Comparison of ENCODE assay signal across 20 mouse cellular contexts in genomic region chr4:40823151-40823550, GRCm38 (mm10). TPM values are rescaled to one million over a fixed set of nuclear protein-coding genes. Genes with fewer than 3 reads are reported as not detected.
DNase-seq lines count a peak whose midpoint lies in the region; ATAC-seq and TF ChIP-seq lines count a peak whose summit lies in the region.
"Had no signal": no experiment of that assay in that cellular context is flagged by ENCODE, and none has a peak within 500 bp of the region (broad histone marks: within the 10 kb centered on the region; RNA-seq: fewer than 3 reads in every experiment).

No protein-coding gene starts in this region.

- H3K36me3 ChIP-seq in heart, embryonic 12.5 days, result peaks cover 52% of the 10 kb centered on the region
- H3K36me3 ChIP-seq in liver, adult 2 months (ENCODE audit: control insufficient read depth, insufficient read depth, low read length), result peaks cover 26% of the 10 kb centered on the region
- peaks cover 91% of the 10 kb centered on the region for H3K36me3 ChIP-seq in liver, embryonic 12.5 days
- H3K36me3 ChIP-seq in thymus, adult 2 months (ENCODE audit: control insufficient read depth, insufficient read depth, low read length), result peaks cover 6% of the 10 kb centered on the region; the same call in 1 of the 2 replicates
- H3K36me3 ChIP-seq in ES-E14 (ENCODE audit: control insufficient read depth, insufficient read depth, low read length, poor library complexity, severe bottlenecking), result peaks cover 11% of the 10 kb centered on the region; the same call in 1 of the 2 replicates
- no peaks in the 10 kb centered on the region for H3K36me3 ChIP-seq in midbrain, embryonic 11.5 days (ENCODE audit: control insufficient read depth, insufficient read depth, low read length)
- H3K36me3 ChIP-seq: forebrain, embryonic 12.5 days had no signal

- WGBS in heart, embryonic 12.5 days, result 71% methylated on average over 14 of the region's 14 CpGs
- 26% methylated on average over 14 of the region's 14 CpGs for WGBS in liver, adult 2 months
- 78% methylated on average over 14 of the region's 14 CpGs for WGBS in liver, embryonic 12.5 days (ENCODE audit: insufficient replicate concordance)
- WGBS in thymus, adult 2 months, result 69% methylated on average over 14 of the region's 14 CpGs
- 93% methylated on average over 14 of the region's 14 CpGs for WGBS in midbrain, embryonic 11.5 days

- no peak for DNase-seq in heart, postnatal 25 days (ENCODE audit: low spot score)
- peak; percentile 88 for DNase-seq in liver, adult 2 months (ENCODE audit: extremely low read depth, low read depth, low spot score)
- no peak for DNase-seq in thymus, adult 2 months
- no peak for DNase-seq in thymus, postnatal 36 days
- DNase-seq in ES-E14 (ENCODE audit: low read depth, low spot score), result no peak
- no peak for DNase-seq in midbrain, embryonic 11.5 days (ENCODE audit: low spot score, missing footprints)
- DNase-seq: adrenal gland, adult 2 months; adrenal gland, postnatal 25 days; cerebellum, adult 18-20 months; cerebellum, adult 9-11 months; cerebellum, postnatal 36 days; gastrocnemius, postnatal 10 days had no signal

- H3K79me2 ChIP-seq in liver, adult 2 months (ENCODE audit: control insufficient read depth, insufficient read depth, low read length), result peaks cover 39% of the 10 kb centered on the region

- TF ChIP-seq POLR2A in liver, adult 2 months (IDR thresholded peaks at IDR 0.05; ENCODE audit: extremely low read depth, insufficient read depth, low read length), result no peak
- no peak for TF ChIP-seq POLR2A in thymus, adult 2 months (IDR thresholded peaks at IDR 0.05; ENCODE audit: control insufficient read depth, extremely low read depth, insufficient read depth, low read length, poor library complexity)

- in situ Hi-C loops in ES-E14 (cut with MboI; ENCODE audit: low sequenced_read_pairs in 2 of 2, unreplicated experiment in 2 of 2), result no loop called here

- no peak overlapping the region for H3K27ac ChIP-seq in heart, embryonic 12.5 days (ENCODE audit: poor library complexity, severe bottlenecking)
- H3K27ac ChIP-seq in liver, adult 2 months (replicated peaks; ENCODE audit: insufficient read depth, low read depth, low read length), result peak overlapping the region; percentile 3; the same call in 1 of the 2 replicates
- H3K27ac ChIP-seq in liver, embryonic 12.5 days, result no peak overlapping the region
- H3K27ac ChIP-seq in thymus, adult 2 months (ENCODE audit: control insufficient read depth, insufficient read depth, low read length), result peak overlapping the region; percentile 4; the same call in 1 of the 2 replicates
- 0 out of 2 replicates have a peak overlapping the region, but pooled peaks have one; percentile 1 for H3K27ac ChIP-seq in ES-E14 (ENCODE audit: insufficient read depth, low read depth, low read length, poor library complexity, severe bottlenecking)
- no peak overlapping the region for H3K27ac ChIP-seq in midbrain, embryonic 11.5 days (ENCODE audit: low read depth, low read length)
- H3K27ac ChIP-seq: embryonic facial prominence, embryonic 13.5 days; forebrain, embryonic 12.5 days; hindbrain, embryonic 10.5 days; hindbrain, embryonic 14.5 days; intestine, embryonic 15.5 days had no signal

- 0 out of 2 replicates have a peak overlapping the region, but pooled peaks have one; percentile 38 for H3K9ac ChIP-seq in heart, embryonic 12.5 days
- no peak overlapping the region for H3K9ac ChIP-seq in liver, adult 2 months (ENCODE audit: low read depth, low read length)
- no peak overlapping the region for H3K9ac ChIP-seq in liver, embryonic 12.5 days
- no peak overlapping the region for H3K9ac ChIP-seq in ES-E14 (ENCODE audit: insufficient read depth, low read depth, low read length, poor library complexity, severe bottlenecking)
- H3K9ac ChIP-seq in midbrain, embryonic 11.5 days (ENCODE audit: low read length), result no peak overlapping the region
- H3K9ac ChIP-seq: embryonic facial prominence, embryonic 13.5 days; forebrain, embryonic 12.5 days; hindbrain, embryonic 14.5 days; intestine, embryonic 15.5 days had no signal

- H3K9me3 ChIP-seq in heart, embryonic 12.5 days (replicated peaks), result no peaks in the 10 kb centered on the region
- H3K9me3 ChIP-seq in liver, embryonic 12.5 days (replicated peaks), result no peaks in the 10 kb centered on the region
- no peaks in the 10 kb centered on the region for H3K9me3 ChIP-seq in ES-E14 (ENCODE audit: control insufficient read depth, insufficient read depth, low read depth, low read length)
- no peaks in the 10 kb centered on the region for H3K9me3 ChIP-seq in midbrain, embryonic 11.5 days (ENCODE audit: control insufficient read depth, low read length)
- H3K9me3 ChIP-seq: embryonic facial prominence, embryonic 13.5 days; forebrain, embryonic 12.5 days; hindbrain, embryonic 10.5 days; intestine, embryonic 15.5 days had no signal

- H3K4me2 ChIP-seq in heart, embryonic 12.5 days, result no peak overlapping the region
- H3K4me2 ChIP-seq in liver, embryonic 12.5 days, result no peak overlapping the region
- no peak overlapping the region for H3K4me2 ChIP-seq in midbrain, embryonic 11.5 days
- H3K4me2 ChIP-seq: embryonic facial prominence, embryonic 13.5 days; forebrain, embryonic 12.5 days; hindbrain, embryonic 14.5 days; intestine, embryonic 15.5 days had no signal

- no peak for ATAC-seq in heart, embryonic 12.5 days (ENCODE audit: insufficient number of reproducible peaks, low FRiP score)
- ATAC-seq in liver, embryonic 12.5 days, result no peak
- ATAC-seq in midbrain, embryonic 11.5 days (ENCODE audit: low FRiP score), result no peak
- ATAC-seq: forebrain, embryonic 16.5 days; intestine, embryonic 15.5 days had no signal

- no peaks in the 10 kb centered on the region for H3K27me3 ChIP-seq in heart, embryonic 12.5 days (replicated peaks)
- no peaks in the 10 kb centered on the region for H3K27me3 ChIP-seq in liver, adult 2 months (ENCODE audit: control insufficient read depth, insufficient read depth, low read length)
- no peaks in the 10 kb centered on the region for H3K27me3 ChIP-seq in liver, embryonic 12.5 days (replicated peaks)
- H3K27me3 ChIP-seq in thymus, adult 2 months (ENCODE audit: control insufficient read depth, insufficient read depth, low read length), result no peaks in the 10 kb centered on the region
- no peaks in the 10 kb centered on the region for H3K27me3 ChIP-seq in midbrain, embryonic 11.5 days (ENCODE audit: control insufficient read depth, insufficient read depth, low read length)
- H3K27me3 ChIP-seq: embryonic facial prominence, embryonic 13.5 days; forebrain, embryonic 12.5 days; intestine, embryonic 15.5 days had no signal

- intact Hi-C loops in heart, postnatal 25 days (cut with DNase I), result no loop called here

- TF ChIP-seq CTCF in liver, adult 2 months (IDR thresholded peaks at IDR 0.05; ENCODE audit: low read depth, low read length), result no peak
- no peak for TF ChIP-seq CTCF in thymus, adult 2 months (IDR thresholded peaks at IDR 0.05; ENCODE audit: borderline replicate concordance, control insufficient read depth, extremely low read depth, insufficient read depth, low read length, poor library complexity)

- H3K4me1 ChIP-seq in heart, embryonic 12.5 days (replicated peaks), result peaks cover 74% of the 10 kb centered on the region
- H3K4me1 ChIP-seq in liver, adult 2 months (ENCODE audit: control insufficient read depth, insufficient read depth, low read length), result peaks cover 14% of the 10 kb centered on the region
- peaks cover 81% of the 10 kb centered on the region for H3K4me1 ChIP-seq in liver, embryonic 12.5 days
- peaks cover 33% of the 10 kb centered on the region for H3K4me1 ChIP-seq in thymus, adult 2 months (replicated peaks; ENCODE audit: control insufficient read depth, insufficient read depth, low read length)
- H3K4me1 ChIP-seq in ES-E14 (ENCODE audit: control insufficient read depth in 2 of 2, insufficient read depth in 2 of 2, low read length in 2 of 2, poor library complexity in 1 of 2), result peaks cover 2 to 36% of the 10 kb centered on the region in 2 experiments; a peak in 3 of 4 replicates
- no peaks in the 10 kb centered on the region for H3K4me1 ChIP-seq in midbrain, embryonic 11.5 days (ENCODE audit: control insufficient read depth, insufficient read depth, low read length)
- H3K4me1 ChIP-seq: embryonic facial prominence, embryonic 13.5 days; forebrain, embryonic 12.5 days; intestine, embryonic 15.5 days had no signal

- H3K4me3 ChIP-seq in heart, embryonic 12.5 days, result no peak overlapping the region
- H3K4me3 ChIP-seq in liver, adult 2 months (ENCODE audit: insufficient read depth, low read depth, low read length), result no peak overlapping the region
- no peak overlapping the region for H3K4me3 ChIP-seq in liver, embryonic 12.5 days
- H3K4me3 ChIP-seq in thymus, adult 2 months (ENCODE audit: control insufficient read depth, insufficient read depth, low read length), result no peak overlapping the region
- no peak overlapping the region for H3K4me3 ChIP-seq in ES-E14 (ENCODE audit: insufficient read depth in 1 of 2, low read depth in 1 of 2, low read length in 2 of 2, poor library complexity in 1 of 2, severe bottlenecking in 1 of 2)
- no peak overlapping the region for H3K4me3 ChIP-seq in midbrain, embryonic 11.5 days (ENCODE audit: low read depth, low read length)
- H3K4me3 ChIP-seq: embryonic facial prominence, embryonic 13.5 days; forebrain, embryonic 12.5 days; hindbrain, embryonic 10.5 days; intestine, embryonic 15.5 days had no signal

TF ChIP-seq in ES-E14, 5 proteins besides CTCF, POLR2A, EP300 and RAD21:
- TF ChIP-seq MAFK (IDR thresholded peaks at IDR 0.05; ENCODE audit: insufficient read depth, low read depth, low read length) (no peak), CHD2 (IDR thresholded peaks at IDR 0.05; ENCODE audit: low read depth, low read length) (no peak), ZNF384 (IDR thresholded peaks at IDR 0.05; ENCODE audit: low read depth, low read length) (no peak), ZC3H11A (IDR thresholded peaks at IDR 0.05; ENCODE audit: borderline replicate concordance, low read depth, low read length) (no peak), HCFC1 (IDR thresholded peaks at IDR 0.05; ENCODE audit: borderline replicate concordance, insufficient read depth, low read length) (no peak)
TF ChIP-seq in ES-E14: peak in this region for 0.

RNA-seq across cellular contexts. Expression of gene B4galt1, which starts 30.7 kb away (rescaled TPM):
- 56.5 and 58.0 TPM in 2 replicates for polyA plus RNA-seq in heart, embryonic 12.5 days (2016; fragmentation: Nextera tagmentation; extraction: Ambion mirVana)
- 10 to 100 TPM; 58.2 to 70.4 TPM for total RNA-seq in heart, postnatal 25 days (2021)
- total RNA-seq in liver, adult 2 months (2014; rRNA removed), result 11.0 and 13.8 TPM in 2 replicates
- 20.7 and 28.1 TPM in 2 replicates for polyA plus RNA-seq in liver, adult 2 months (2012; rRNA removed)
- 39.6 and 40.0 TPM in 2 replicates for polyA plus RNA-seq in liver, embryonic 12.5 days (2016; fragmentation: Nextera tagmentation; extraction: Ambion mirVana)
- 34.1 and 49.4 TPM in 2 replicates for polyA plus RNA-seq in thymus, adult 2 months (2012; rRNA removed)
- 29.2 and 35.8 TPM in 2 replicates for total RNA-seq in ES-E14 (2012; rRNA removed)
- polyA plus RNA-seq in midbrain, embryonic 11.5 days (2014; fragmentation: Nextera tagmentation; extraction: Ambion mirVana), result 13.8 and 14.9 TPM in 2 replicates

Comparison
In these comparisons a context has a peak if more than half of its experiments do, and no peak if none do; other contexts are left out.
1. H3K27ac ChIP-seq: peak in liver, adult 2 months (single experiment), thymus, adult 2 months (single experiment) and ES-E14 (single experiment); none in heart, embryonic 12.5 days (single experiment), liver, embryonic 12.5 days (single experiment) and midbrain, embryonic 11.5 days (single experiment).